Mouse (Mus musculus) cerebral cortex, adult 2 months (tissue): Measurements from ENCODE around the gene Gm9913.

Experiments
- WGBS: fragments of 180-500 bp; shearing (Covaris S2); methylation state at CpG from one replicate; pipeline ENCODE4 v1.1.7; 2018; 5-methylcytosine and 5-hydroxymethylcytosine counted together

The Gm9913 gene

GRCm38 (mm10) chr2:125496696-125497095, 8.2 kb upstream of the Gm9913 start:
- whole genome bisulfite sequencing, result 80% methylated on average over 5 of the region's 5 CpGs

GRCm38 (mm10) chr2:125498216-125498615, 6.7 kb upstream of the Gm9913 start:
- WGBS, result 90% methylated on average over 7 of the region's 7 CpGs

DNA sequence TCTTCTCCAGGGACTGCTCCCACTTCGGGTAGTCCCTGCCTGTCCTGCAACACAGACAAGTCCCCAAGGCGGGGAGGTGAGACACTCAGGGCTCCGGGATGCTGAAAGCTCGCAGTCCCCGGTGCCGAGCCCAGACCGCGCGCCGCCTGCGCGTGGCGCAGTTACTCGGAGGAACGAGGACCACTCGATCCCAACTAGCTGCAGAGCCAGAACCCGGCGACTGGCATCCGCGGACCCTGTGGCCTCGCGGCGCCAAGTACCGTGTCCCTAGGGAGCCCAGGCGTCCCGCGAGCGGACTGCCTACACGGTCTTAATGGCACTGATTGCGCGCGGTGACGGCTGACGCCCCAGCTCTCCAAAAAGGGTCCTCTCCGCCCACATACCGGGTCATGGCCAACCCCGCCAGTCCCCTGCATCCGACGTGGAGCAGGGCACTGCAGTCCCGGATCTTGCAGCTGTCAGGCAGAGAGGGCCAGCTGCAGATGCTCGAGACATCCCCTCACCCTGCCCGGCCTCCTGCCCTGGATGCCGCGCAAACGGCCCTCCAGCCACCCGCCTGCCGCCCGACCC, 942 bp downstream of the Gm9913 start:
- WGBS, result 1% methylated on average over 48 of the region's 48 CpGs

DNA sequence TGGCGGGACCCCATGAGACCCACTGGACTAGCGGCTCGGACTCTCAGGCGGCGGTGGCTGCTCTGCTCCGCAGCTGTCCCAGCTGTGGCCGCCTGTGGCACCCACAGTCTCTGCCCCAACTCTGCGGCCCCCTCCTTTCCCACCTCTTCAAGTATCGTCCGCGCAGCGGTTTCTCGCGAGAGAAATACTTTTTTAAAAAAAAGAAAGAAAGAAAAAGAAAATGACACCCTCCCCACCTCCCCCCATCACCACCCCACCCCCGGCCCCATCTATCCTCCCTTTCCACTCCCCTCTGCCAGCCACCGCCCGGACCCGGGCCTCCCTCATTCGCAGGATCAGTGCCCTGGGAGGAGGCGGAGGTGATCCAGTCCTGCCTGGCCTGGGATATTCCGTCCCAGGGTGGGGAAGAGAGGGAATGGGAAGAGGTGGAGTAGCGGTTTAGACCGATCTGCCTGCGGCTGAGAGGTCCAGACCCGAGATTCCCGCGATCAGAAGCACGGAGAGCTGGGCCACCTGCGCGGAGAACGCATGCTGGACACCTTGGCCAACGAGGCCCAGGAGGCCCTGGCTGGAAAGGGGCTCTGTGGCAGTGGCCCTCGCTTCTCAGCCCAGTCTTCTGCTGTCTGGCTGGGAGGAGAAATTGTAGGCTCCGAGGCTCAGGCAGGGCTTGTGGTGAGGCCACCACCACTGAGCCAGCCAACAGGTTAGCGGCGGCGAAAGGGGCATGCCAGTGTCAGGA, 1.6 kb downstream of the Gm9913 start:
- WGBS, result 8% methylated on average over 37 of the region's 37 CpGs

DNA sequence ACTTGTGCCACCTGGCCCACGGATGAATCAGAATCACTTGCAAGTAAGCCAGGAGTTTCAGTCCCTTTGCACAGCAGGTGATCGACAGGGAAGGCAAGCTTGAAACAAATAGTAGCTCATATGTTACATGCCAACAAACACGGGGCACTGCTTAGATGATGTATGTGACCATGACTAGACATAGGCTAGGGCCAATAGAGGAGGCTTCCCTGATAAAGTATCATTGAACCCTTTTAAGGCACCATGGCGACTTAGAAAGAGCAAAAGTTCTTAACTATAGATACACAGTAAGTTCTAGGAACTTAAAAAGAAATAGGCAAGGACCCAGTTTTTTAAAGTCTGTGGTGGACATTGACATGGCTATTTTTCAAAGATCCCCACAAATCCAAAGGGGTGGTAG, 3.0 kb downstream of the Gm9913 start, which contains the start of gene Fbn1:
Gene Fbn1, minus strand, starts transcription at position 101 of the 400 bp plus-strand sequence.
- WGBS, result 80% methylated on average over 4 of the region's 4 CpGs

DNA sequence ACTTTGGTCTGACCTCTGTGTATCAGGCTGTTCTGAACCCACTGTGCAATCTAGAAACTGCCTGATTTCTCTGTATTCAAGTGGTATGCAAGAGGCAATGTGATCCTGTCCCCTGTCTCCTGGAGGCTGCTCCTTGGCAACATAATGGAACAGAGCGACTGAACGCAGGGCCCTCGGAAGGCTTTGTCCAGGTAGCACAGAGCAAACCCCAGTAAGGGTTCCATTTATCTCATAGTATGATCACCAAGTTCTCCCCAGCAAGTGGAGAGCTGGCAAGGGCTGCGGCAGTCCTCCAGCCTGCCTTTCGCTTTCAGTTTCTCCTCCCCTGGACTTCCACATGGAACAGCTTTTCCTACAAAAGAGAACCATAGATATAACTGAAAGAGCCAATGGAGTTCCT, 3.5 kb downstream of the Gm9913 start:
- WGBS, result 95% methylated on average over 5 of the region's 5 CpGs

DNA sequence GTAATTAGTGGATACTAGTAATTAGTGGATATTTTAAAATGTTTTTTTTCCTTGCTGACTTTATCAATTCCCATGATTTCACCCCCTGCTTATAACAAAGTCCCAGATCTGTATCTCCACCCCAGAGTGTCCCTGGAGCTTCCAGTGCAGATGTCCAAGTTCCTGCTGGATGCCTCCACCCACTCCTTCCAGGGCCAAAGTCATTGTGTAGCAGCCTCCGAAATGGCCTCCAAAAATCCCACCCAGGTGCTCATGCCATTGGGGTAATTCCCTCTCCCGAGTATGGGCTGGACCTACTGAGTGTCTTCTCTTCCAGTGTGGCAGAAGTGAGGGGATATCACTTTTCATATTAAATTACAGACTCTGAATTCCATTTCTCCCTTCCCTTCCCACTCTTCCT, 5.9 kb downstream of the Gm9913 start:
- 84% methylated on average over 2 of the region's 2 CpGs for WGBS

DNA sequence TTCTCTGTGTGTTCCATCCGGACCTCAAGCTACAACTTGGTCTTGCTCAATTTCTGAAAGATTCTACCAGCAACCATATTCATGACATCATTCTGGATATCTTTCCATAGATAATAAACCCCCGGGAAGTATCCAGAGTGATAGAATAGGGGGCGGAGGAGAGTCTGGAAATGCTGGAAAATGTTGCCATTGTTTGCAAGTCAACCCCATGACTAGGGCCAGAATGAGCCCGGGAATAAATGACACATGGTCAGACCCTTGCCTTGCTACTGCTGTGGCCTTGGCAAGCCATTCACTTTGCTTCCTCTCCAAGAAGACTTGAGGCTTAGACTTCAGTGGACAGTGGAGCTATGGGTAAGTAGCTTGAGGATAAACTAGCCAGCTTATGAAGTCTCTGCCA, 7.0 kb downstream of the Gm9913 start:
- 82% methylated on average over 4 of the region's 4 CpGs for WGBS

GRCm38 (mm10) chr2:125512544-125512943, 7.7 kb downstream of the Gm9913 start:
- 89% methylated on average over 4 of the region's 4 CpGs for WGBS

GRCm38 (mm10) chr2:125514391-125514790, 9.5 kb downstream of the Gm9913 start:
- 79% methylated on average over 3 of the region's 3 CpGs for WGBS

DNA sequence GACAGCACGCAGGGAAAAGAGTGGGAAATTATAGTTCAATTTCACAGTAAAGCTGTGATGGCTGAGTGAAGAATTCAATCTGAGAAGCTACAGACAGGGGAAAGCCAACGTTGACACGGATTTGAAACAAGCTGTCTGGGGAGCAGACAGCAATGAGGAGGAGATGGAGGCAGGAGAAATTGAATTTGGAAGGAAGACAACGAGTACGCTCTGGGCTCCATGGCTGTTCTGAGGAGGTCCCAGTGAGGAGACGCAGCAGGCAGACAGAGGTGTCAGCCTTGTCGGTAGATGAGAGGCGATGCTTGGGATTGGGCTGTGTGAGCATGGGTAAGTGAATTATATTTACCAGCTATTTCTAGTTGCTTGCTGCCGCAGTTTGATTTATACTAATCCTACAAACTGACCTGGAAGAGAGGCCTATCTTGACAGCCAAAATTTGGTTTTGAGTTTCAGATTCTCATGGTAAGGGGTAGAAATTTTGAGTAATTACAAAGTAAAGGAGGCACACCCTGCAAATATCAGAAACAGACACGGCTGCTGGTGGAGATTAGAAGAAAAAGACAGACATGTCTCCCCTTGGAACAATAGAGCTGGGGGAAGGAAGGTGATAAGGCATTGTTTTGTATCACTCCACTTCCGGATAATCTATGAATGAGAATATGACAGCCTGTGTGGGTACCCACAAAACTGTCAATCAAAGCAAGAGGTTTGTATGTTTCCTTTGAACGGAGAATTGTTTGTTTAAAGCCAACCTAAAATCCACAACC, 10.6 kb downstream of the Gm9913 start:
- 58% methylated on average over 12 of the region's 12 CpGs for WGBS

- 55% methylated on average over 4 of the region's 4 CpGs for WGBS
Measured at GRCm38 (mm10) chr2:125516594-125516993, 11.7 kb downstream of the Gm9913 start.

GRCm38 (mm10) chr2:125525484-125525883, 20.6 kb downstream of the Gm9913 start:
- WGBS, result 97% methylated on average over 2 of the region's 2 CpGs

DNA sequence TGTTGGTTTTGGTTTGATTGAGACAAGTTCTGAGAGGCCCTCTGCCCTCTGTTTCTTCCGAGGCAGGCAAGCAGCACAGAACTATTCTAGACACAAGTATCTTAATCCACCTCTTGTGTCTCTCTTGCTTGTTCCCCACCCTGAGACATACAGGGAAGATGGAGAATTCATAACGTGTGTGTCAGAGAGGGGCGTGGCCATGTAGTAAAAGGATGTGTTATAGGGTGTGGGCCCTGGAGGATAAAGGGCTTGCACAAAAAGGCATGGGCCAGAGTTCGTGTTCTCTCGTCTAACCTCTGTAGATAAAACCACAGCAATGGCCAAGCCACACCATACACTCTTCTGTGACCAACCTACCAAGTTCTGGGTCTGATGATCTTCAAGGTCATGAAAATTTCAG, 21.7 kb downstream of the Gm9913 start:
- WGBS, result 87% methylated on average over 5 of the region's 5 CpGs

DNA sequence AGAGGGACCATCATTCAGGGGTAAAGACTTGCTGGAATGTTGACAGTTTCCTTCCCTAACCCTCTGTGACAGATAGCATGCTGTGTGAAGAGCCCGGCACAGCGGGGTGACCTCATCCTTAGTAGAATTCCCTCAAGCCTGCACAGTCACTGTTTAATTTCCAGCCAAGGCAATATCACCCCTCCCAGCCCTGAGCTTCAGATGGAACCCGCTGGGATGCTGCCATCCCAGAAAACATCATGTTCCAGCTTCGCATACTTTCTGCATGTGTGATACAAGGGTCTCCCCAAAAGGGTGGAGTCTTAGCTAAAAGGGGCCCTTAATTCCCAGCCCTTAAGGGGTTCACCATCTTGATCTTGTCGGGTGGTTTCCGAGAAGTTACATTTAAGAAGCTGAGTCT, 25.8 kb downstream of the Gm9913 start:
- WGBS, result 68% methylated on average over 6 of the region's 6 CpGs

GRCm38 (mm10) chr2:125539640-125540039, 34.8 kb downstream of the Gm9913 start:
- WGBS, result 92% methylated on average over 3 of the region's 3 CpGs

- 77% methylated on average over 7 of the region's 7 CpGs for WGBS
Measured at GRCm38 (mm10) chr2:125540579-125540978, 35.7 kb downstream of the Gm9913 start.

GRCm38 (mm10) chr2:125541451-125541850, 36.6 kb downstream of the Gm9913 start:
- 86% methylated on average over 7 of the region's 7 CpGs for WGBS

DNA sequence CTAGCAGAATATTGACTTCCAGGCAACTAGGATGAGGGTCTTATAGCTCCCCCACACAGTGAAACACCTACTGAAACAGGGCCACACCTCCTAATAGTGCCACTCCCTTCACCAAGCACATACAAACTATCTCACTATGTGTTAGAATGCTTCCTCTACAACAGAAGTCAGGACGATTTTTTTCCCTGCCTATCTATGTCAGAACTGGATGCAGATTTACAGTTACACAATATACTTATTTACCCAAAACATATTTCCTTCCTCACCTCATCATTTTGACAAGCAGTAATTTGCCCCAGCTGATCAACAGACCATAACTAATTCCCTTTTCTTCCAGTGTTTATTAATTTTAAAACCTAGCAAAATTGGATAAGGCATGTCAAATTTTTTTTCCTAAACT, 38.8 kb downstream of the Gm9913 start:
- WGBS, result 79% methylated on average over 1 of the region's 1 CpGs

DNA sequence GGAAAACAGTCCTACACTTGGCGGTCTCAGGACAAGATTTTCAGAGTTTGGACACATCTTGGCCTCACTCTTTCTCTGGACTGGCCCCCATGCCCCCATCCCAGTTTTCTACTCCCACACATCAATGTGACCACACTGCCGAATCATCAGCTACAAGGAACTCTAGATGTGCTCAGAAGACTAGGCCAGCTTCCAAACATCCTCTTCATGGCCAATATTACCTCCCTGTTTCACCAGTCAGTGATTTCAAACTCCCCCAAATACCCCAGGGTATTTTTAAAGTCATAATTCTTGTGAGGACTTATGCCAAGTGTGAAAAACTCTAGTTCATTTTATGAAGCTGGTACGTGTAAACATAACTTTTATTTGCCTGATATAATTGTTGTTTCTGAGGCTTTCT, 40.1 kb downstream of the Gm9913 start:
- whole genome bisulfite sequencing, result 86% methylated on average over 3 of the region's 3 CpGs

- 85% methylated on average over 1 of the region's 1 CpGs for WGBS
Measured at GRCm38 (mm10) chr2:125548806-125549578, 44.1 kb downstream of the Gm9913 start.

GRCm38 (mm10) chr2:125555830-125556229, 50.9 kb downstream of the Gm9913 start:
- WGBS, result 75% methylated on average over 6 of the region's 6 CpGs
